Mouse (Mus musculus) c-Kit-positive CD71-negative TER-119-negative erythroid progenitor cells, embryonic 14.5 days (primary cell): ENCODE results near the gene Carns1.

ENCODE experiments used
- DNase-seq: peaks from one replicate; pipeline ENCODE4 v3.0.0-alpha.2; 2013; ENCODE audit warnings: low read depth

Carns1 gene

DNA sequence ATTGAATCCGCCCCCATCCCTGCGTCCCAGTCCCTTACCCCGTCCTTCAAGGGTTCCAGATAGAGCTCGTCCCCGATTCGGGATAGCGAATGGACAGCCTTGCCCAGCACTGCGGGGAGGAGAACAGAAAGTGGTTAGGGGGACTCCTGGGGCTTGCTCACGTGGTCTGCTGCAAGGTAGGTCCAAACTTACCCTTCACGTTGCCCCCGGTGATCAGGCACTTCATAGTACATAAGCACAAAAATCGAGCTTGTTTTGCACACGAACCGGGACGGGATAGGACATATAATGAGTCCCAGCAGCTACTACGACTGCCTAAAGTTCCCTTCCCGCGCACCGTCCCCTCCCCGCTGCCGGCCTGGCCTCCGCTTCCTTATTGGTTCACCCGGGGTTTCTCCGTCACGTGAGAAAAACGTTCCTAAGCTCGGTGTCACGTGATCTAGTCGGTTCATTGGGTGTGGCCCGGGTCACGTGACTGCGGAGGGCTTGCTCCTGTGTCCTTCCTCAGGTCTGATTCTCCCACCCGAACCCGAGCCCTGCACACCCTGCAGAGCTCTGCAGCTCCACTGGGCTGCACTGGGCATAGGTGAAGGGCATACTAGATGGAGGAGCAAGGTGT is 26.1 kb upstream of the Carns1 start, which contains the start of gene Rad9a:
TSS of gene Rad9a (minus strand) at position 372 of the 619 bp plus-strand sequence.
- DNase-seq: peak; percentile 97

- no peak for DNase-seq
These were observed 21.9 kb upstream of the Carns1 start for GRCm38 (mm10) chr19:4197180-4197579.

- no peak for DNase-seq
These were observed 21.3 kb upstream of the Carns1 start for GRCm38 (mm10) chr19:4196548-4196947.

GRCm38 (mm10) chr19:4196048-4196447 is 20.8 kb upstream of the Carns1 start:
- DNase-seq: no peak

DNA sequence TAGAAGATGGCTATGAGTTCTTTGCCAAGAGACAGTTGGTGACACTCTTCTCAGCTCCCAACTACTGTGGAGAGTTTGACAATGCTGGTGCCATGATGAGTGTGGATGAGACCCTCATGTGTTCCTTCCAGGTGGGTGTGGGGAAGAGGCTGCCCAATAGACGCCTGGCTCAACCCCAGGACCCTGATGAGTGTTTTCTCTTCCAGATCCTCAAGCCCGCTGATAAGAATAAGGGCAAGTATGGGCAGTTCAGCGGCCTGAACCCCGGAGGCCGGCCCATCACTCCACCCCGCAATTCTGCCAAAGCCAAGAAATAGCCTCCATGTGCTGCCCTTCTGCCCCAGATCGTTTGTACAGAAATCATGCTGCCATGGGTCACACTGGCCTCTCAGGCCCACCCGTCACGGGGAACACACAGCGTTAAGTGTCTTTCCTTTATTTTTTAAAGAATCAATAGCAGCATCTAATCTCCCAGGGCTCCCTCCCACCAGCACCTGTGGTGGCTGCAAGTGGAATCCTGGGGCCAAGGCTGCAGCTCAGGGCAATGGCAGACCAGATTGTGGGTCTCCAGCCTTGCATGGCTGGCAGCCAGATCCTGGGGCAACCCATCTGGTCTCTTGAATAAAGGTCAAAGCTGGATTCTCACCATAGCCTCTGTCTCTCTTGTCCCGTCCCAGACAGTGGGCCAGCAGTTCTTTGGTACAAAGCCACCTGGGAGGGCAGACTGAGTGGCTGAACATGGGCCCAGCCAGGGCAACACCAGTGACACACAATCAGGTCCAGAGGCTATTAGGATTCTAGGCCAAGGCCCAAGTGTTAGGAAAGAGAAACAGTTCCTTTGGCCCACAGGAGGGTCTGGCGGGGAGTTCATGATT is 19.7 kb upstream of the Carns1 start:
- no peak for DNase-seq

- DNase-seq: no peak
These were observed 18.9 kb upstream of the Carns1 start for GRCm38 (mm10) chr19:4194021-4194724.

- no peak for DNase-seq
These were observed 17.9 kb upstream of the Carns1 start for GRCm38 (mm10) chr19:4193129-4193528.

DNA sequence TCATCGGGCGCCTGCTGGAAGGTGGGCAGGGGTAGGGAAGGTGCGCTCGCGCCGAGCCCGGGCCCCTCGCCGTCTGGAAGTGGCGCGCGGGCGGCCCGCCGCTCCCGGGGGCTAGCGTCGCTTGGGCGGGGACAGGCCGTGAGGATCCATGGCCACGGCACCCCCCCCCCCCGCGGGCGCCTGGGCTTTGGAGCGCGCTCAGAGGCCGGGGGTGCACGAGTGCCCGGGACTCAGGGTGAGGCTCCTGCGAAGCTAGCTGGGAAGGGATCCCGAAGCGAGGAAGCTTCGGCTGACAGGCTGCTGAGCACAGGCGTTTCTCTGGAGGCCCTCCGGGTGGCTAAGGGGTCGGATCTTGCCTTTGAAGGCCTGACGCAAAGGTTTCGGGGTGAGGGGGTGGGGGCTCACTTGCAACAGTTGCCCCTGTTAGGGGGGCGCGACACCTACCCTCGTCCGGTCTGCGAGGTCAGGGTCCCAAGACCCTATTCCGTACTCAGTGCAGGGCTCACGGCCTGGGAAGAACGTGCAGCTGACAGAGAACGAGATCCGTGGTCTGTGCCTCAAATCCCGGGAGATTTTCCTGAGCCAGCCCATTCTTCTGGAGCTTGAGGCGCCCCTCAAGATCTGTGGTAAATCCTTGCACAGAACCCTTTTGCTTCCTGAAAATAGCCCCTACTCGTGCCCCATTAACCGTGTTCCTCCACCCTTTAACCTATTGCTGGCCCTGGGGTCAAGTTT is 17.1 kb upstream of the Carns1 start:
- DNase-seq: no peak

DNA sequence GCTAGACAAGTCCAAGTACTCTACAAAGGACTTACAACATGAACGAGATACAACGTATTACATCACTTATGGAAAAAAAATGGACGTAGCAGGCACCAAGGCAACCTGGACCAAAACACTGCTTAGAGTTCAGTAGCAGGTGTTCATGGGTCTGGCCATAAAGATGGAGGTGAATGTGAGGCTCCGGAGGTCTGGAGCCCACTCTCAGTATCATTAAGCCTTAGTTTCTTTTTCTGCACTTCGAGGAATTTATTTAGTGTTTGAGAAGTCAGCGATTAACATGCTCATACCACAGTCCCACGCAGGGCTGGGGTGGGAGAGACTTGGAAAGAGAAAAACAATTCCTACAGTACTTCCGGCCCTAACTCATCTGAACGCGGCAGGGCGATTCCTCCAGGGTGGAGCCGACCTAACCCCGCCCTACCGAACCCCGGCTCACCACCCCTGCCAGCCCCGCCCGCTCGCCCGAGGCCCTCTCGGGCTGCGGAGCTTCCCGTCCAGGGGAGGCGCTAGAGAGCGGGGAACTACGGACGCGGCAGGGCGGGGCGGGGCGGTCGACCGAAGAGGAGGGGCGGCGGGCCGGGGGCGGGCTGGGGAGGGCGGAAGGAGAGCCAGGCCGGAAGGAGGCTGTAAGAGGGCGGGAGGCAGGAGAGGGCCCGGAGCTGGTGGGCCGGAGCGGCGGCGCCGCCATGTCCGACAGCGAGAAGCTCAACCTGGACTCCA is 16.4 kb upstream of the Carns1 start, which contains the start of gene Ppp1ca:
TSS of gene Ppp1ca (plus strand) at position 538 of the 723 bp plus-strand sequence.
- DNase-seq: peak; percentile 94

DNA sequence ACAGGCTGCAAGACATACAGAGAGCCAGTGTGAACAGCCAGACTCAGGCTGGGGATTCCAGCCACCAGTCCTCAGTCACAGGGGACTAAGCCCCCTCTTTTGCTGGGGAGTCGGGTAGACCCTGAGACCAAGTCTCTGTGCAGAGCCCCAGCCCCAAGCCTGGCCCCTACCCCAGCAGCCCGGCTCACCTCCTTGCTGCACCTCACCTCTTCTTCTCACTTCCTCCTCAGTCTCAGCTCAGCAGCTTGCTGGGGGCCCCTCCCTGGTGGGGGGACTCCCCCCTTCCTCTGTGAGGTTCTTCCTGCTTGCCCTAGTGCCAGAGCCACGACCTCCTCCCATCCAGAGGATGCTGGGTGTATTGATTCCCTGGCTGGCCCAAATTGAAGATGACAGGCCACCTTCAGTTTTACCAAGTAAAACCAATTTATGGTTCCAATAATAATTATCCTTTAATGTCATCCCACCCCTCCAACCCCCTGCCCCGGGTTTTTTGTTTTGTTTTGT is 15.6 kb upstream of the Carns1 start, which contains the start of gene Tbc1d10c:
TSS of gene Tbc1d10c (minus strand) at position 454 of the 504 bp plus-strand sequence.
- DNase-seq: no peak

GRCm38 (mm10) chr19:4189051-4189620 is 13.9 kb upstream of the Carns1 start:
- no peak for DNase-seq

DNA sequence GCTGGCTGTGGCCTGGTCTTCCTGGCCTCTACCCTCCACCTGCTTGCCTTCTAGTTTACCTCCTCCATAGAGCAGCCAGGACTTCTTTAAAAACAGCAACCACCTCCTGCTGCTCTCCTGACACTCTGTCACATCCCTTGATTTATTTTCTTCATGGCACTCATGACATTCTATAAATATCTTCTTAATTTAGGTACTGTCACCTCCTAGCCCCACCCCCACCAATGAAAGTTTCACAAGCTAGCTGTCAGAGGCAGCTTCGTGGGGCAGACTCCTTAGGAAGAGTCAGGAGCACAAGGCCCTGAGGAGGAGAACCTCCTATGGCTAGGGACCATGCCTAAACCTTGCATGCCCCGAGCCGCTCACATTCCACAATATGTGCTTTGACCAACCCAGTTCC is 12.0 kb upstream of the Carns1 start:
- no peak for DNase-seq

DNA sequence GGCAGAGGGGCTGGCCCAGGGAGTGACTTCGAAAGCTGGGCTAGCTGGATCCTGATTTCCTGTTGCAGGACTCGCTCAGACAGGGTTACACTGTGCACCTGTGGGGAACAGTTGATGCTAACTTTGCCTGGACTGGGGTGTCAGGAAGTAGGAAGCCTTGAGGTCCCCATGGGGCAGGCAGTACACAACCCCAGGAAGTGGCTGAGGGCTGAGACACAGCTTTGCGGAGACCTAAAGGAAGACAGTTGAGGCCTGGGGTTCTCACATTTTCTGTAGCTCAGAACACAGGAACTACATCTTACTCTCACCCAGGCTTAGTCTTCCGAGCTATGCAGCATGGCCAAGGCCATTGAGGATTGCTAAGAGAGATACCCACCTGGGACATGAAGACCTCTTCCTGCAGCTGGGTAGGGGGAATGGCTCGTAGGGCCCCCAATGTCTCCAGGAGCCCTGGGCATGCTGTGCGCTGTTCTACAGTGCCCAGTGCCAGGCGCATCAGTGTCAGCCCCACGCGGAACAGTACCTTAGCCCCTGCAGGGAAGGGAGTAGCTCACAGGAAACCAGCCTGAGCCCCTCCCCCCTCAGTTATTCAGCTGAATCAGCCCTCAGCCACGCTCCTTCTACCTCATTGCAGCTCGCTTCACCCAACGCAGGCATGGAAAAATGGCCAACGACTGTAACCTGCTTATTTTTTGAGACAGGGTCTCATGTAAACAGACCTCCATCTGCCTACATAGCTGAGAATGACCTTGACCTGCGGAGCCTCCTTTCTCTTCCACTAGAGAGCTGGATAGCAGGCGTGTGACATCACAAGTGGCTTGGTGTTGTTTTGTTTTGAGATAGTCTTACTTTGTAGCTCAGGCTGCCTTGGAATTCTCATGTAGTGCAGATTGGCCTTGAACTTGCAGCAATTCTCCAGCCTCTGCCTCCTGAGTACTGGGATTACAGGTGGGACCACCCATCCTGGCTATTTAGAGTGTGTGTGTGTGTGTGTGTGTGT is 10.0 kb upstream of the Carns1 start:
- DNase-seq: no peak

DNA sequence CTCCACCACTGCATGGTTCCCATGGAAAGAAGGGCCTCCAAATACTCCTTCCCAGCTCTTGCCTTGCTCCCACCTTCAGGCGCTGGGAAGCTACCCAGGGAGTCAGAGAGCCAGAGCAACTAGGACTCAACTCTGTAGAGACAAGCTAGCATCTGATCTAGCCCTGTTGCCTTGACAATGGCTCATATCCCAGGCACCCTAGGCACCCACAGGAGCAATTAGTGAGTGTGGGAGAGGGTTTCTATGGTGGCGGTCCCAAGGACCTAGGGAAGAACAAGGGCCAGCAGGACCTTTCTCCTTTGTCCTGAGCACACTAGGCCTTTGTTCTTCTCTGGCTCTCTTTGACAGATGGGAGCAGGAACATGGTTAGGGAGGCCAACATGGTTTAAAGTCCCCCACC is 8.4 kb upstream of the Carns1 start:
- no peak for DNase-seq

DNA sequence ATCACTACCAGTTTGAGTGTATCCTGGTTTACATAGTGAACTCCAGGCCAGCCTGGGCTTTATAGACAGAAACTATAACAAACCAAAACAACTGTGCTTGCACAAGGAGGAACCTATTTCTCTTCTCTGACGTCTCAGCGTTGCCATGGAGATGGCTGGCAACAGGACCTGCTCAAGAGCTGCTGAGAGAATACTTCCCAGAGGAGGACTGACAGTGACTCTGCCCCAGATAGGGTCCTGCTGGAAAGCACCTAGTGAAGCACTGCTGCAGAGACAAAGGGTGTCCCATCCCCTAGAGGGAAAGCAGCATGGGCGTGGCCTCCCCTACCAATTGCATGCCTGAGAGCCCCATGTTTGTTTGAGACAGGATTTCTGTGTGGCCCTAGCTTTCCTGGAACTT is 6.6 kb upstream of the Carns1 start:
- DNase-seq: peak; percentile 72

GRCm38 (mm10) chr19:4180411-4180810 is 5.1 kb upstream of the Carns1 start:
- DNase-seq: no peak

GRCm38 (mm10) chr19:4172925-4173324 is 2.4 kb downstream of the Carns1 start:
- DNase-seq: no peak

- DNase-seq: no peak
These were observed 3.6 kb downstream of the Carns1 start for GRCm38 (mm10) chr19:4171393-4172290.
